Mouse (Mus musculus) kidney, embryonic 14.5 days (tissue): ENCODE measurements around the gene Sox12. TPM values are rescaled to one million over a fixed set of nuclear protein-coding genes. Genes with fewer than 3 reads are reported as not detected.
A peak's percentile ranks its signal among the peaks of the same experiment; 100 is the strongest.
"Not testable (repeated sequence)": the region's sequence is repeated elsewhere in the genome, so short reads cannot be mapped to it uniquely, and the experiment has no call there.

Experiments used
- ATAC-seq: fragments of 200-750 bp; cut with Nextera tagmentation; 2 replicates; pipeline ENCODE4 v1.8.0; 2017; ENCODE audit warnings: moderate number of reproducible peaks, mild to moderate bottlenecking, moderate TSS enrichment, moderate library complexity; ENCODE audit not compliant: low FRiP score, low TSS enrichment
- H3K27ac ChIP-seq: fragments of 300-500 bp; sonication (generic); 2 replicates; pipeline ENCODE4 v1.5.1; 2014; ENCODE audit warnings: low read depth, mild to moderate bottlenecking, low read length, moderate library complexity, mixed read lengths
- H3K27me3 ChIP-seq: fragments of 300-500 bp; sonication (generic); 2 replicates; pipeline ENCODE4 v1.6.1; 2014; ENCODE audit warnings: mild to moderate bottlenecking, low read length; ENCODE audit not compliant: control insufficient read depth, insufficient read depth
- H3K36me3 ChIP-seq: fragments of 300-500 bp; sonication (generic); 2 replicates; pipeline ENCODE4 v1.6.1; 2014; ENCODE audit warnings: low read length, mixed read lengths; ENCODE audit not compliant: control insufficient read depth, insufficient read depth
- H3K4me1 ChIP-seq: fragments of 300-500 bp; sonication (generic); 2 replicates; pipeline ENCODE4 v1.6.1; 2014; ENCODE audit warnings: low read length, mixed read lengths; ENCODE audit not compliant: control insufficient read depth, insufficient read depth
- H3K4me2 ChIP-seq: fragments of 300-500 bp; sonication (generic); replicated peaks from 2 replicates; pipeline ENCODE4 v1.6.1; 2014; ENCODE audit warnings: low read depth, mild to moderate bottlenecking, low read length
- H3K4me3 ChIP-seq: fragments of 300-500 bp; sonication (generic); 2 replicates; pipeline ENCODE4 v1.5.1; 2014; ENCODE audit warnings: mild to moderate bottlenecking, low read length
- H3K9ac ChIP-seq: fragments of 300-500 bp; sonication (generic); 2 replicates; pipeline ENCODE4 v1.6.1; 2014; ENCODE audit warnings: low read depth, mild to moderate bottlenecking, low read length, moderate library complexity
- H3K9me3 ChIP-seq: fragments of 300-500 bp; sonication (generic); 2 replicates; pipeline ENCODE4 v1.6.1; 2016; ENCODE audit warnings: low read length; ENCODE audit not compliant: control insufficient read depth
- WGBS: fragments of 180-500 bp; shearing (Covaris S2); extraction: QIAGEN DNeasy Blood & Tissue Kit; methylation state at CpG from one replicate; pipeline ENCODE4 v1.1.7; 2014; 5-methylcytosine and 5-hydroxymethylcytosine counted together
- polyA plus RNA-seq: library from polyadenylated mRNA; unstranded; fragments of >200 nt; fragmentation: Nextera tagmentation; extraction: Ambion mirVana; gene quantifications from 2 replicates; pipeline ENCODE4 v1.2.1, GENCODE M21; 2014

Gene Sox12
- polyA plus RNA-seq, 1 experiment from 2014 or later = 22.3 TPM

GRCm38 (mm10) chr2:152358977-152359376, 38.9 kb downstream of the Sox12 start:
- WGBS = 76% methylated on average over 5 of the region's 5 CpGs
- not testable (repeated sequence) for H3K9me3 ChIP-seq, H3K27me3 ChIP-seq, ATAC-seq, H3K4me1 ChIP-seq, H3K4me3 ChIP-seq, H3K36me3 ChIP-seq, H3K4me2 ChIP-seq, H3K27ac ChIP-seq, H3K9ac ChIP-seq

- no peak overlapping the region for H3K4me2 ChIP-seq
- H3K4me3 ChIP-seq = no peak overlapping the region
- peaks cover 3% of the 10 kb centered on the region; the same call in 1 of the 2 replicates for H3K4me1 ChIP-seq
- H3K27ac ChIP-seq = no peak overlapping the region
- H3K9me3 ChIP-seq = no peaks in the 10 kb centered on the region
- H3K36me3 ChIP-seq = no peaks in the 10 kb centered on the region
- H3K27me3 ChIP-seq = no peaks in the 10 kb centered on the region
- no peak for ATAC-seq
- H3K9ac ChIP-seq = no peak overlapping the region
- WGBS = 85% methylated on average over 3 of the region's 3 CpGs
These were observed 40.6 kb downstream of the Sox12 start for GRCm38 (mm10) chr2:152357254-152357653.

GRCm38 (mm10) chr2:152349842-152350540, 47.9 kb downstream of the Sox12 start:
- H3K4me3 ChIP-seq = no peak overlapping the region
- H3K4me2 ChIP-seq = no peak overlapping the region
- H3K36me3 ChIP-seq = no peaks in the 10 kb centered on the region
- H3K27ac ChIP-seq = no peak overlapping the region
- ATAC-seq = 0 out of 2 replicates have a peak, but pooled peaks have one; percentile 24
- 0 out of 2 replicates have a peak, but pooled peaks cover 2% of the 10 kb centered on the region for H3K4me1 ChIP-seq
- no peaks in the 10 kb centered on the region for H3K9me3 ChIP-seq
- H3K27me3 ChIP-seq = no peaks in the 10 kb centered on the region
- no peak overlapping the region for H3K9ac ChIP-seq
- 93% methylated on average over 8 of the region's 8 CpGs for WGBS

GRCm38 (mm10) chr2:152349205-152349604, 48.7 kb downstream of the Sox12 start:
- Histone ChIP-seq H3K27me3 (no peaks in the 10 kb centered on the region), H3K4me2 (no peak overlapping the region), H3K4me1 (peaks cover 6% of the 10 kb centered on the region; the same call in 1 of the 2 replicates), H3K4me3 (no peak overlapping the region), H3K36me3 (no peaks in the 10 kb centered on the region), H3K9ac (no peak overlapping the region), H3K27ac (no peak overlapping the region), H3K9me3 (no peaks in the 10 kb centered on the region)
- 85% methylated on average over 6 of the region's 6 CpGs for WGBS
- no peak for ATAC-seq

GRCm38 (mm10) chr2:152347722-152348121, 50.1 kb downstream of the Sox12 start:
- peaks cover 9% of the 10 kb centered on the region; the same call in 1 of the 2 replicates for H3K4me1 ChIP-seq
- WGBS = 93% methylated on average over 2 of the region's 2 CpGs

GRCm38 (mm10) chr2:152346776-152347465, 50.9 kb downstream of the Sox12 start:
- no peaks in the 10 kb centered on the region for H3K36me3 ChIP-seq
- 40% methylated on average over 9 of the region's 9 CpGs for WGBS
- H3K4me3 ChIP-seq = no peak overlapping the region
- no peak for ATAC-seq
- no peak overlapping the region for H3K4me2 ChIP-seq
- no peak overlapping the region for H3K27ac ChIP-seq
- H3K4me1 ChIP-seq = peaks cover 9% of the 10 kb centered on the region; the same call in 1 of the 2 replicates
- no peak overlapping the region for H3K9ac ChIP-seq
- H3K27me3 ChIP-seq = no peaks in the 10 kb centered on the region
- no peaks in the 10 kb centered on the region for H3K9me3 ChIP-seq

More at GRCm38 (mm10) chr2:152347722-152348121, 50.1 kb downstream of the Sox12 start:
- no peaks in the 10 kb centered on the region for H3K9me3 ChIP-seq
- no peaks in the 10 kb centered on the region for H3K27me3 ChIP-seq
- no peak overlapping the region for H3K4me2 ChIP-seq
- no peaks in the 10 kb centered on the region for H3K36me3 ChIP-seq
- H3K9ac ChIP-seq = no peak overlapping the region
- H3K27ac ChIP-seq = no peak overlapping the region
- H3K4me3 ChIP-seq = no peak overlapping the region
- no peak for ATAC-seq

- no peaks in the 10 kb centered on the region for H3K27me3 ChIP-seq
- WGBS = 51% methylated on average over 6 of the region's 6 CpGs
- ATAC-seq = no peak
These were observed 52.5 kb downstream of the Sox12 start for GRCm38 (mm10) chr2:152345393-152345792.

GRCm38 (mm10) chr2:152344909-152345308, 53.0 kb downstream of the Sox12 start:
- Histone ChIP-seq H3K9ac (no peak overlapping the region), H3K4me2 (no peak overlapping the region), H3K4me1 (peaks cover 8% of the 10 kb centered on the region; the same call in 1 of the 2 replicates), H3K27ac (no peak overlapping the region), H3K9me3 (no peaks in the 10 kb centered on the region), H3K27me3 (no peaks in the 10 kb centered on the region), H3K4me3 (no peak overlapping the region), H3K36me3 (no peaks in the 10 kb centered on the region)
- WGBS = 68% methylated on average over 5 of the region's 5 CpGs
- ATAC-seq = no peak

More at GRCm38 (mm10) chr2:152345393-152345792, 52.5 kb downstream of the Sox12 start:
- Histone ChIP-seq H3K27ac (no peak overlapping the region), H3K4me2 (no peak overlapping the region), H3K9me3 (no peaks in the 10 kb centered on the region), H3K4me1 (peaks cover 9% of the 10 kb centered on the region; the same call in 1 of the 2 replicates), H3K36me3 (no peaks in the 10 kb centered on the region), H3K4me3 (no peak overlapping the region), H3K9ac (no peak overlapping the region)

- WGBS = 10% methylated on average over 10 of the region's 10 CpGs
- Histone ChIP-seq H3K9ac (peak overlapping the region; percentile 66; the same call in 1 of the 2 replicates), H3K9me3 (no peaks in the 10 kb centered on the region), H3K27ac (no peak overlapping the region), H3K4me3 (peak overlapping the region; percentile 57), H3K4me1 (peaks cover 7% of the 10 kb centered on the region; the same call in 1 of the 2 replicates), H3K36me3 (no peaks in the 10 kb centered on the region), H3K27me3 (no peaks in the 10 kb centered on the region), H3K4me2 (peak overlapping the region; percentile 93)
- ATAC-seq = peak; percentile 4
These were observed 53.5 kb downstream of the Sox12 start for GRCm38 (mm10) chr2:152344361-152344760.
